Mouse (Mus musculus) cortical plate, adult 2 months (tissue): ENCODE measurements around the gene Zfp710.

Experiments used
- CTCF ChIP-seq: fragments of 200-500 bp; IDR thresholded peaks from 2 replicates; pipeline ENCODE4 v1.5.1; 2011; ENCODE audit warnings: mild to moderate bottlenecking, control low read depth, low read length; ENCODE audit not compliant: insufficient read depth; ENCODE audit errors: extremely low read depth
- POLR2A ChIP-seq: fragments of 200-500 bp; IDR thresholded peaks from 2 replicates; pipeline ENCODE4 v1.6.1; 2011; ENCODE audit warnings: mild to moderate bottlenecking, low read length, control low read depth; ENCODE audit not compliant: insufficient read depth; ENCODE audit errors: extremely low read depth

DNA sequence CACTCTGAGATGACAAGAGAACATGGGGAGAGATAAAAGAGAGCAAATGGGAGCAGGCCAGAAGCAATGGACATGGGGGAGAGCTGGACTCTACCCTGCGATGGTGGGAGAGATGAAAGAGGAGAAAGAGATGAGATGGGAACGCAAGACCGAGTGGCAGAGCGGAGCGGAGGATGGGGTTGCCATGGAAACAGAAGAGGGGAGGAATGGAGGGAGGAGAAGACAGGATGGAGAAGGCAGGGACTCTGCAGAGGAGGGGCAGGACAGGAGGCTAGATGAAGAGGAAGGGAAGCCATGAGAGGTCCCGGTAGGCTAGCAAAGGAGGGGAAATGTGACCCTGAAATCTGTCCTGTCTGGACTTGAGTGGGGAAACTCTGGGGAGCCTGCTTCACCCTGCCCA lies 47.7 kb downstream of the Zfp710 start:
- TF ChIP-seq POLR2A (peak; percentile 44; the same call in 1 of the 2 replicates), CTCF (no peak)
